Mouse (Mus musculus): ENCODE results near the gene Acads. TPM values are rescaled to one million over a fixed set of nuclear protein-coding genes. Genes with fewer than 3 reads are reported as not detected.
"Not testable (repeated sequence)": the region's sequence is repeated elsewhere in the genome, so short reads cannot be mapped to it uniquely, and the experiment has no call there.

Acads gene
- polyA plus RNA-seq, 1 experiment: 25.1 TPM

DNA sequence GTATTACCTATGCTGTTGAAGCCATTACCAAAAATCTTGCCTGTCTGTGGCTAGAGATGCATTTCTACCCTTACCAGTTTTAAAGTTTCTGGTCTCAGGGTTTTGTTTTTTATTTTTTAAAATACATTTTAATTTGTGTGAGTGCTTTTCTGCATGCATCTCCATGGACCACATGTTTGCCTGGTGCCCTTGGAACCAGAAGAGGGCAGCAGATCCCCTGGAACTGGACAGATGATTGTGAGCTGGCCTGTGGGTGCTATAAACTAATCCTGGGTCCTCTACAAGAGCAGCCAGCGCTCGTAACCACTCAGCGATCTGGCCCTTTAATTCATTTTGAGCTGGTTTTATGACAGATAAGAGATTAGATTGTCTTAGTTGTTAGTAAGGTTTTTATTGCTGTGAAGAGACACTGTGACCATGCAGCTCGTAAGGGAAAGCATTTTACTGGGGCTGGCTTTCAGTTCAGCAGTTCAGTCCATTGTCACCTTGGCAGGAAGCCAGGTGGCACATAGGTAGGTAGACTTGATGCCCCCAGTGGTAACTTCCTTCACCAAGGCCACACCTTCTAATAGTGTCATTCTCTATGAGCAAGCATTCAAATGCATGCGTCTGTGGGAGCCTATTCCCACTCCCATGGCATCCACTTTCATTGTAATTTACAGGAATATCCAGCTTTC is 29.4 kb downstream of the Acads start:
- TF ChIP-seq CTCF (IDR thresholded peaks at IDR 0.05; ENCODE audit: borderline replicate concordance, extremely low read depth, insufficient read depth, insufficient read length) (peak; percentile 9; the same call in 1 of the 2 replicates), POLR2A (IDR thresholded peaks at IDR 0.05; ENCODE audit: borderline replicate concordance, extremely low read depth, insufficient read depth, insufficient read length, poor library complexity, severe bottlenecking) (no peak)
- DNase-seq (ENCODE audit: low read depth): no peak

- TF ChIP-seq CTCF (IDR thresholded peaks at IDR 0.05; ENCODE audit: borderline replicate concordance, extremely low read depth, insufficient read depth, insufficient read length): no peak
- no peak for TF ChIP-seq POLR2A (IDR thresholded peaks at IDR 0.05; ENCODE audit: borderline replicate concordance, extremely low read depth, insufficient read depth, insufficient read length, poor library complexity, severe bottlenecking)
- no peak for DNase-seq (ENCODE audit: low read depth)
Measured at GRCm38 (mm10) chr5:115085675-115086074, 33.5 kb downstream of the Acads start.

DNA sequence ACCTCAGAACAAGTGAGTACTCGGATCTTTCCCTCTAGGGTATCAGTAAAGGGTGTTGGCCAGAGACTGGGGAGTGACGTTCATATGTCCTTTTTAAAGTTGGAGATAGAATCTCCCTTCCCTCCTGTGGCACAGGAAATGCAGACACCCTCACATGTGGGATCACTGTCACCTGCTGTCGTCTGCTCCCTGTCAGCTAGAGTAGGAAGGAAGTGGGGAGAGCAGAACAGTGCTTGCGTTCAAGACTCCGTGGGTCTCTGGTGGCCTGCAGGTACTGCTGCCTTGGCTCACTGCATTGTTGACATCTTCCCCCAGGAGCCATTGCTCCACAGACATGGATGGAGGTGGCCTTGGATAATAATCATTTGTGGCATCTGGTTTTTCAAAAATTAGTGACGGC is 35.7 kb downstream of the Acads start:
- no peak for TF ChIP-seq POLR2A (IDR thresholded peaks at IDR 0.05; ENCODE audit: borderline replicate concordance, extremely low read depth, insufficient read depth, insufficient read length, poor library complexity, severe bottlenecking)
- no peak for TF ChIP-seq CTCF (IDR thresholded peaks at IDR 0.05; ENCODE audit: borderline replicate concordance, extremely low read depth, insufficient read depth, insufficient read length)
- DNase-seq (ENCODE audit: low read depth): no peak

DNA sequence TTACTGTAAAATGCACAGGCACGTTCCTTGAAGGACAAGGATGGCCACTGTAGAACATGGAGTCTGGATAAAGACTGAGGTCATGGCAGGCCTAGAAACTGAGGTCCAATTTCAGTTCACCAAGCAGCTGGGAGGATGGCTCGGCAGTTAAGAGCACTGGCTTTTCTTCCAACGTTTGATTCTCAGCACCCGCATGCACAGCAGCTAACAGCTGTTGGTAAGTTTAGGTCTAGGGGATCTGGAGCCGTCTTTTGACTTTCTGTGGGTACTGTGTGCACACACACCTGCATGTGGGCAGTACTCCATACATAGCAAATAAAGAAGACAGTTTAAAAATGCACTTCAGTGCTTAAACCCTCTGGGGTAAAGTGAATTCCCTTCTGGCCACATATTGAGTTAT is 37.5 kb downstream of the Acads start:
- DNase-seq (ENCODE audit: low read depth): no peak
- TF ChIP-seq POLR2A (IDR thresholded peaks at IDR 0.05; ENCODE audit: borderline replicate concordance, extremely low read depth, insufficient read depth, insufficient read length, poor library complexity, severe bottlenecking): no peak
- TF ChIP-seq CTCF (IDR thresholded peaks at IDR 0.05; ENCODE audit: borderline replicate concordance, extremely low read depth, insufficient read depth, insufficient read length): no peak

DNA sequence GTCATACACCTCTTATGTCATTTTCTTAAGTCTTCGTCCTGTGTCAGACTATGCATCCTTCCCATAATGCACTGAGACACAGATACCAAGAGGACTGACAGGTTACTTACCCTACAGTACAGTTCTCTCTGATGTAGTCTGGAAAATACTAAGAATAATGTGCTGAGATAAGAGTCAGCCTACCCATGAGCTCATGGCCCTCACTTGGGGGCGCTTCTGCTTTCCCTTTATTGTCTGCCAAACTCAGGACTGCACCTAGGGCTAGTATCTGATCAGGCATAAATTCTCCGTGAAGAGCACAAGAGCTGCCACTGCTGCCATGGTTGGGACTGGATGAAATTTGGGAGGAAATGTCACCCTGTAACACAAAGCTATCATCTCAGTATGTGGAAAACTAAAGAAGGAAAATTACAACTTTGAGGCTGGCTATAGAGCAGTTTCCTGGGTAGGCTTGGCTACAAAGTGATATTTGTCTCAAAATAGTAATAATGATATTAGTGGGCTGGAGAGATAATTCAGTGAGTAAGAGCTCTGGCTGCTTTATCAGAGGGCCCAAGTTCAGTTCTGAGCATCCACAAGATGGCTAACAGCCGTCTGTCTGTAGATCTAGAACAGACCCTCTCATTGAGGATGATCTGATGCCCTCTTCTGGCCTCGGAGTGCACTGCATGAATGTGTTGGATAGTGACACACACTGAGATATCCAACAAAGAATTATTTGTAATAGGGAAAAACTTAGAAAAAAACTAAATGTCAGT is 42.8 kb downstream of the Acads start:
- TF ChIP-seq CTCF (IDR thresholded peaks at IDR 0.05; ENCODE audit: borderline replicate concordance, extremely low read depth, insufficient read depth, insufficient read length) (peak; percentile 67; the same call in 1 of the 2 replicates), POLR2A (IDR thresholded peaks at IDR 0.05; ENCODE audit: borderline replicate concordance, extremely low read depth, insufficient read depth, insufficient read length, poor library complexity, severe bottlenecking) (no peak)
- peak; percentile 63 for DNase-seq (ENCODE audit: low read depth)

- no peak for DNase-seq (ENCODE audit: low read depth)
- TF ChIP-seq CTCF (IDR thresholded peaks at IDR 0.05; ENCODE audit: borderline replicate concordance, extremely low read depth, insufficient read depth, insufficient read length): no peak
Measured at GRCm38 (mm10) chr5:115074749-115075148, 44.4 kb downstream of the Acads start.

DNA sequence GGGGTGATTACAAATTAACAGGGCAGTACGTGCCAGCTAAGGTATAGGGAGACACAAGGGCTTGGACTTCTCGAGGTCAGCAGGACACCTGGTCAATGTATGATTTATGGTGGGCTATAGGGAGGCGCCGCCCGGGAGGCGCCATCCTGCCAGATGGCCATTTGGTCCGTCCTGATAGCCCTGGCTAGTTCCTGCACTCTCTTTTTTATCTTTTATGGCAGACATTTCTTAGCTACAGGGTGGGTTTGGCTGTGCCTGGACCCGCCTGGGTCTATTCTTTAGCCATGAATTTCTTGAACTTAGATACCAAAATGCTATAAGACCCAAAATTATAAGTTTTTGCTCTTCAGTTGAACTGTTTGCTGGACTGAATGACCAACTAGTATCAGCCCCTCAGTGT is 45.8 kb downstream of the Acads start:
- DNase-seq (ENCODE audit: low read depth): not testable (repeated sequence)

- TF ChIP-seq CTCF (IDR thresholded peaks at IDR 0.05; ENCODE audit: borderline replicate concordance, extremely low read depth, insufficient read depth, insufficient read length): no peak
- TF ChIP-seq POLR2A (IDR thresholded peaks at IDR 0.05; ENCODE audit: borderline replicate concordance, extremely low read depth, insufficient read depth, insufficient read length, poor library complexity, severe bottlenecking): no peak
- peak; percentile 52 for DNase-seq (ENCODE audit: low read depth)
Measured at GRCm38 (mm10) chr5:115072143-115072542, 47.0 kb downstream of the Acads start.

DNA sequence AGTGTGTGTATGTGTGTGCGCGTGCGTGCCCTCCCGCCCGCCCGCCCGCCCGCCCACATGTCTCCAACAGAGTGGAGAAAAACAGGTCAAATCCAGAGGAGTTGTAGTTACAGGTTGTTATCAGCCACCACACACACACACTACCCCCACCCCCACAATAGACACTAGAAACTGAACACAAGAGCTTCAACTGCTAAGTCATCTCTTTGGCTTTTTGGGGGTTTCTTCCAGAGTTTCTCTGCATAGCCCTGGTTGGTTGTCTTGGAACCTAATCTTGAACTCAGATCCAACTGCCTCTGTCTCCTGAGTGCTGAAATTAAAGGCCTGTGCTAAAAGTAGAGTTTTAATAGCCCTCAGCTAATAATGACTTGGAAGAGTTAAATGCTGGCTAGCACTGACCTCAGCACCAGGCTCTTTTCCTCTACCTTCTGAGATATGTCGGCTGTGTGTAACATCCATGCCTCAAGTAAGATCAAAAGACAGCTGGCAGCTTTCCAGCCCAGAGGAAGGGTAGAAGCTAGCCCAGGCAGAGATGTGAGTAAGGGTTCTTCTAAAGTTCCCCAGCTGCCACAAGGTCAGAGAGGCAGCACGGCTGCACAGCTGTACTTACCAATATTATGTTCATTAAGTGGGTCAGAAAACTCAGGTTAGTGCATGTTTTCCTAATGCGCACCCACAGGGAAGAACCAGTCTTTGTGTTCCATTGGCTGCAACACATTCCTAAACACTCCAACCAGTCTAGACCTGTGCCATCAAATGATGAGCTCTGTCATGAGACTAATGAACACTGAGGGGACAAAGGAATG is 47.8 kb downstream of the Acads start:
- DNase-seq (ENCODE audit: low read depth): peak; percentile 10

DNA sequence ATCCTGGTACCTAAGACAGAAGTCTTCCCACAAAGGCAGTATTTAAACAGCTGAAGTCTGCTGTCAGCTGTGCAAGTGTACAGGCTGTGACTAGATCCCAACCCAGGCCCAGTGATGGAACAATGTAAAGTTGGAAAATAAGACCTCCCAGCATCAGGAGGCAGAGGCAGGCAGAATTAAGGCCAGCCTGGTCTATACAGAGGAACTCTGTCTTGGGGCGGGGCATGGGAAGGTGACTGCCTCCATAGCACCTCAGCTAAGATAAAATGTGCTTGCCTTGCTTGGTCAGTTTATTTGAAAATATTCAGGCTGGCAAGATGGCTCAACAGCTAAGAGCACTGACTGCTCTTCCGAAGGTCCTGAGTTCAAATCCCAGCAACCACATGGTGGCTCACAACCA is 48.7 kb downstream of the Acads start:
- TF ChIP-seq CTCF (IDR thresholded peaks at IDR 0.05; ENCODE audit: borderline replicate concordance, extremely low read depth, insufficient read depth, insufficient read length): no peak
- TF ChIP-seq POLR2A (IDR thresholded peaks at IDR 0.05; ENCODE audit: borderline replicate concordance, extremely low read depth, insufficient read depth, insufficient read length, poor library complexity, severe bottlenecking): no peak
- no peak for DNase-seq (ENCODE audit: low read depth)

More for the DNA sequence above, 47.8 kb downstream of the Acads start:
- no peak for TF ChIP-seq CTCF (IDR thresholded peaks at IDR 0.05; ENCODE audit: borderline replicate concordance, extremely low read depth, insufficient read depth, insufficient read length)
- TF ChIP-seq POLR2A (IDR thresholded peaks at IDR 0.05; ENCODE audit: borderline replicate concordance, extremely low read depth, insufficient read depth, insufficient read length, poor library complexity, severe bottlenecking): no peak

GRCm38 (mm10) chr5:115069611-115070010 is 49.5 kb downstream of the Acads start:
- DNase-seq (ENCODE audit: low read depth): no peak
- TF ChIP-seq POLR2A (IDR thresholded peaks at IDR 0.05; ENCODE audit: borderline replicate concordance, extremely low read depth, insufficient read depth, insufficient read length, poor library complexity, severe bottlenecking) (no peak), CTCF (IDR thresholded peaks at IDR 0.05; ENCODE audit: borderline replicate concordance, extremely low read depth, insufficient read depth, insufficient read length) (no peak)
